Mouse (Mus musculus) frontal cortex, adult 2 months (tissue): Measurements from ENCODE around the gene Ugt1a8. TPM values are rescaled to one million over a fixed set of nuclear protein-coding genes. Genes with fewer than 3 reads are reported as not detected.
A peak's percentile ranks its signal among the peaks of the same experiment; 100 is the strongest.
"Not testable (repeated sequence)": the region's sequence is repeated elsewhere in the genome, so short reads cannot be mapped to it uniquely, and the experiment has no call there.

Experiments
- DNase-seq, 2 experiments: peaks; one replicate each; pipeline ENCODE4 v3.0.0; 2022; ENCODE audit warnings: low spot score in 1 of 2; ENCODE audit errors: extremely low spot score in 1 of 2
- polyA plus RNA-seq: library from polyadenylated mRNA; depleted of rRNA; stranded (reverse); fragments of >200 nt; gene quantifications from 2 replicates; pipeline ENCODE4 v1.2.3, GENCODE M21; 2012

The Ugt1a8 gene
- polyA plus RNA-seq, 1 experiment: 0.04 TPM

- not testable (repeated sequence) for DNase-seq
Observed at GRCm38 (mm10) chr1:88172190-88172589, 84.6 kb downstream of the Ugt1a8 start.

DNA sequence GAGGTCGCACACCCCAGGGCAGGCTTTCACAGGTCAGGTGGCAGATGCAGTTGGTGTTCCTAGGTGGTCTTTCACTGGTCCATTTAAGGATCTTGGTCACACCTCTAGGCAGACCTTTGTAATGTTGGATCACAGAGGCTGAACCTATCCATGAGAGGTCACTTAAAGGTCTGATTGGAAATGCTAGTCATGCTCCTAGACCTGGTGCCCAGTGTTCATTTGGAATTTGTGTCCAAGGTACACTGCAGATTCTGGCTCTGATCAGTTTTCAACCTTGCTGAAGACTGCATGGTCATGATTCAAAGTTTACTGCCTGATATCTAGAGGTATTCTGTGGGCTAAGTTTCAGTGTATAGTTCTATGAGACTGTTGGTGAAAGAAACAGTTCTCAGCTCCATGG is 92.0 kb downstream of the Ugt1a8 start:
- no peak for DNase-seq

GRCm38 (mm10) chr1:88186325-88186935 is 98.8 kb downstream of the Ugt1a8 start:
- DNase-seq: no peak

GRCm38 (mm10) chr1:88192136-88192535 is 104.5 kb downstream of the Ugt1a8 start:
- DNase-seq: no peak

GRCm38 (mm10) chr1:88195687-88196086 is 108.1 kb downstream of the Ugt1a8 start:
- no peak for DNase-seq

DNA sequence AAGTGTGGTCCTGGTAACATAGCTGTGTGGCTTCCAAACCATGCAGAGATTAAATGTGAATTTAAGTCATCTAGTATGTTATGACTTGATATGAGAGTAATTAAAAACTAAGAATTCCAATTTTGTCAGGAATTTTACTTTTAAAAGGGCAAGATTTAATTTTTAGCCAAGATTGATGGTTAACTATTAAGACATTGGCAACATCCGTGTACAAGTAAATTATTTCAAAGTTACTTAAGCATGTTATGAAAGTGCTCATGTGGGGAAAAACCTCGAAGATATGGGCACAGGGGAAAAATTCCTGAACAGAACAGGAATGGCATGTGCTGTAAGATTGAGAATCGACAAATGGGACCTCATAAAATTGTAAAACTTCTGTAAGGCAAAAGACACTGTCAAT is 109.8 kb downstream of the Ugt1a8 start:
- no peak for DNase-seq

- DNase-seq: no peak
Observed at GRCm38 (mm10) chr1:88199996-88200395, 112.4 kb downstream of the Ugt1a8 start.

DNA sequence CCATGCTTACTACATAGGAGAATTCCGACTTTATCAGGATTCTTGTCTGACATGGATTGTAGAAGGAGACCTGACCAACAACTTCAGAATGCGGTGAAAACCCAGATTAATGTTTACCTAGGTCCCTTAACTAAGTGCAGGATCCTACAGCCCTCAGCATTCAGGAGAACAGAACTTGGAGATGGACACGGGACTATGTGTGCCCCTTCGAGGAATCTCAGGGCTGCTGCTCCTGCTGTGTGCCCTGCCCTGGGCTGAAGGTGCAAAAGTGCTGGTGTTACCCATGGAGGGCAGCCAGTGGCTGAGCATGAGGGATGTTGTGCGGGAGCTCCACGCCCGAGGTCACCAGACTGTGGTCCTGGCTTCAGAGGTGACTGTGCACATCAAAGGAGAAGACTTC is 112.8 kb downstream of the Ugt1a8 start, which contains the start of gene Ugt1a2:
Gene Ugt1a2 (plus strand): TSS at position 146 of the 400 bp plus-strand sequence.
- no peak for DNase-seq

GRCm38 (mm10) chr1:88205294-88205922 is 117.8 kb downstream of the Ugt1a8 start, which contains the start of gene Dnajb3:
TSS of gene Dnajb3 (minus strand) at chr1:88205782.
- DNase-seq: peak; percentile 70 to 86

DNA sequence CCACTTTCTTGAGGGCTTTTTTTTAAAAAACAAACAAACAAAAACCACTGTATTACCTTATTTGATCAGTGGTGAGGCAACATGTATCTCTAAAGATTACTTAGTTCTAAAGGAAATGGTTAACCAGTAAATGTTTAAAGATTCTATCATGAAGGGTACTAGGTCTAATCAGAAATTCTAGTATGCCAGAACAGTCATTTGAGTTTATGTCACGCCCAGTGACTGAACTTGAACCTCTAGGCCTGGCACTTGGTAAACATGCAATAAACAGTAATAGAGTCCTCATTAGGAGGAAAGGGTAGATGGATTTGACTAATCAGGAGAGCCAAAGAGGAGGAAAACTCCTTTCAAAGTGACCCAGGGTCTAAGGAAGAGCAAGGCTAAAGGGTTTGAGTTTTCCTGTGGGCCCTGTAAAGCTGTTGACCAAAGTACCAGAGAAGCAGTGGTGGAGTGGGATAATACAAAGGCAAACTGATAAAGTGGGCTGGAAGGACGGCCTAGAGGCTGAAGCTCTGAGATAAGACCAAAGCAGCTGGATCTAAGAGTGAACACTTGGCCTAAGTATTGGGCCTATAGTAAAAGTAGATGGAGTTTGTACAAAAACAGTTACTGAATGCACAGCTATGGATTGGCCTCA is 119.3 kb downstream of the Ugt1a8 start:
- DNase-seq: no peak

DNA sequence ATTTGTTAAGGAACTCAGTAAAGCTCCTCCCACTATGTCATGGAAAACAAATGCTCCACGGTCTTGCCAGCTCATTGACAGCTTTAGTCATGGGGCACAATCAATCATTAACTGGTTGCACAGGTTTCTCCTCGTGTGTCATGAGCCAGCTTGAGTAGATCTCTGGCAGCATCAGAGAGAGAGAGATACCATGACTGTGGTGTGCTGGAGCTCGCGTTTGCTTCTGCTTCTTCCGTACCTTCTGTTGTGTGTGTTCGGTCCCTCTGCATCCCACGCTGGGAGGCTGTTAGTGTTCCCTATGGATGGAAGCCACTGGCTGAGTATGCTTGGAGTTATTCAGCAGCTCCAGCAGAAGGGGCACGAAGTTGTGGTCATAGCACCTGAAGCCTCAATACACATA is 124.2 kb downstream of the Ugt1a8 start, which contains the start of gene Ugt1a1:
Gene Ugt1a1 (plus strand): TSS at position 148 of the 400 bp plus-strand sequence.
- no peak for DNase-seq

DNA sequence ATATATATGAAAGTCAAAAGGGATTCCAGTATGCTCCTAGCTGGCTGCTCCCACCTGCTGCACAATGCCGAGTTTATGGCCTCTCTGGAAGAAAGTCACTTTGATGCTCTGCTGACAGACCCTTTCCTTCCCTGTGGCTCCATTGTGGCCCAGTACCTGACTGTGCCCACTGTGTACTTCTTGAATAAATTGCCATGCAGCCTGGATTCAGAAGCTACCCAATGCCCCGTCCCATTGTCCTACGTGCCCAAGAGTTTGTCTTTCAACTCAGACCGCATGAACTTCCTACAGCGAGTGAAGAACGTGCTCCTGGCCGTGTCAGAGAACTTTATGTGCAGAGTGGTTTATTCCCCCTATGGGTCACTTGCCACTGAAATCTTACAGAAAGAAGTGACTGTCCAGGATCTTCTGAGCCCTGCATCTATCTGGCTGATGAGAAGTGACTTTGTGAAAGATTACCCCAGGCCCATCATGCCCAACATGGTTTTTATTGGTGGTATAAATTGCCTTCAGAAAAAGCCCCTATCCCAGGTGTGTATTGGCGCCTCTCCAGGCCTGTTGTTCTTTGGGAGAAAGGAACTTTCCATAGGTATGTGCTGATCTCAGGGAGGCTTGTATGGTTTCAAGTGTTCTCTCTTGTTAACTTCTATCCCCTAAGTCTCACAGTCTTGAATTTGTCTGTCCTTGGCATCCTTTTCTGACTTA is 124.9 kb downstream of the Ugt1a8 start:
- DNase-seq: no peak

GRCm38 (mm10) chr1:88213061-88213460 is 125.4 kb downstream of the Ugt1a8 start:
- DNase-seq: no peak

DNA sequence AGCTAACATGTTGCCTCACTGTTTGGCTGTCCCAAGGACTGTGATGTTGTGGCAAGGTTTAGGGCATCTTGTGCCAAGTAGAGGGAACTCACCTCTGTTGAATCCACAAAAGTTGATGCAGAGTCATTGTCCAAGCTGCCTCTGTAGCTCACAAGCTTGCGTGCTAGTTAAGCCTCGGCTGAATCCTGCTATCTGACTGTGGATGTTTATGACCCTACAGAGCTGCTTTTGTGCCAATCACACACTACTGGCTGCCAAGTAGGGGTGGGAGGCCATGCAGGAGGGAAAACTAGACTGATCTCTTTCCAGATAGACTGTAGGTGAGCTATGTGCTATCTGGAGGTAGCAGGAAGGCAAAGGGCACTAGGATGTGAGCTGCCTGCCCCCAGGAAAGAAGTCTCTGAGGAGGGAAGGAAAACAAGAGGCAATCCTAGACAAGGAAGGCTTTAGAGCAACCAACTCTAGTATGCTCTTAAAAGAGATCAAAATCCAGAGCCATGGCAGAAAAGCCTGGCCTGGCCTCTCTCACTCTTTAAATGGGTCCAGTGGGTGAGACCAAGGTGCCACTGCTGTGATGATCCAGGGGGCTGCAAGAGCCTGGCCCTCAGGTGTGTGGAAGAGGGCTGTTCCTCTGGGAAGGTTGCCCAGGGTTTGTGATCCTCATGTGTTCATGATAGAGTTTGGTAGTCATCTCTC is 126.3 kb downstream of the Ugt1a8 start:
- DNase-seq: no peak

DNA sequence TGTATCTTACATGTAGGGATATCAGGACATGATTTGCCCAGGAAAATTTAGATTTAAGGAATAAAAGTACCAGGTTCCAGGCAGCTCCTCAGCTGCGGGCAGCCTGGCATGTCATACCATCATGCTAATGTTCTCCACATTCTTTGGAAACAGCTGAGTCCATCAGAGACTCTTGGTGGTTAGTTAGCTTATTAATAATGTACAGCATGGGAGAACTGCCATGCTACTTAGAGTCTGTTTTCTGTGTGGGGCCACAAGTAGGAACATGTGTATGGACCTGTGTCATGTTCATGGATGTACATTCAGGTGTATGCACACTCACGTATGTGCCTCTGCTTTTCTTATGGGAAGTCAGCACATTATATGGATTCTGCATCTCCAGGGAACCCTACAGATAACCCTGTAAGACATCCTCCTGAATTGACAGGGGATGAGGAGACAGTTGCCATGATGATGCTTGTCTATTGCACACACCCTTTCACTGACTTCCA is 126.9 kb downstream of the Ugt1a8 start:
- no peak for DNase-seq

DNA sequence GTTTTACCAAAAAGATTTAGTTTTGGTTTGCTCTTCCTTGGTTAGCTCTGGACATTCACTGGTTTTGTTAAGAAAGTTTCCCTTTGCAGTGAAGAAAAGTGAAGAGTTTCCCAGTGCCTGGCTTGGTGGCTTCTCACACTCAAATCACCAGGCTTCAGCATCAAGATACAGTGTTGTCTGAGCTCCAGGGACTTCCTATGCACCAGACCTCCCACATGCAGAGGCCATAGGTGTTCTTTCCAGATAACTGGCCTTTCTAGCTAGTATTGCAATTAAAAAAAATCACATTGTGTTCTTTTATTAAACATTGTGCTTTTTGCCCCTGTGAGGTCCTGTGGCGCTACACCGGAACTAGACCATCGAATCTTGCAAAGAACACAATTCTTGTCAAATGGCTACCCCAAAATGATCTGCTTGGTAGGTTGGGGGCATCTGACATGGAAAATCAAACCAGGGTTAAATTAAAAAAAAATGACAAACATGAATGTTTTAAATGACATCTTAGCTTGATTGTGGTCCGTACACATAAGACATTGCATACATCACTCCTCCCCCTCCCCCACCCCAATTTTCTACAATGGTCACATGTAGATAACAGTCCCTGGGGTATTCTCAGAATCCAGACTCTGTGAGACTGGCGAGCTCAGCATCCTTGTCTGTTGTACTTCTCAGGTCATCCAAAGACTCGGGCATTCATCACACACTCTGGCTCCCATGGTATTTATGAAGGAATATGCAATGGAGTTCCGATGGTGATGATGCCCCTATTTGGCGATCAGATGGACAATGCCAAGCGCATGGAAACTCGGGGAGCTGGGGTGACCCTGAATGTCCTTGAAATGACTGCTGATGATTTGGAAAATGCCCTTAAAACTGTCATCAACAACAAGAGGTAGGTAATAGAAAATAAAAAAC is 128.1 kb downstream of the Ugt1a8 start:
- DNase-seq: no peak

GRCm38 (mm10) chr1:88216551-88216950 is 128.9 kb downstream of the Ugt1a8 start:
- no peak for DNase-seq

DNA sequence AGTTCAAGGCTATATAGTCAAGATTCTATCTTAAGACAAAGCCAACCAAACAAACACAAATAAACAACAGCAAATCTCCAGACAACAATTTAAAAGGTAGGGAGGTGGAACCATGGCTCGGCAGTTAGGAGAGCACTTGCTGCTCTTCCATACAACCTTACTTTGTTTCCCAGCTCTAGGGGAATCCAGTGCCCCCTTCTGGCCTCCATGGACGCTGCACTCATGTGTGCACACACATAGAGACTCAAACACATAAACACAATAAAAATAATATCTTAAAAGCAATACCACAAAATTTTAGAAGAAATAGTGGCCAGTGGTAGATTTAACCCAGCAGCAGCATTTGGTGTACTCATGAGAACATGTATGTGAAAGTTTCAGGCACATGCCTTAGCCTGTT is 129.5 kb downstream of the Ugt1a8 start:
- DNase-seq: no peak

GRCm38 (mm10) chr1:88217576-88217975 is 130.0 kb downstream of the Ugt1a8 start:
- no peak for DNase-seq
